Mouse (Mus musculus) kidney, adult 18-20 months (tissue): ENCODE measurements around the gene S100a2.

Experiments
- DNase-seq: peaks from one replicate; pipeline ENCODE4 v3.0.0; 2021

Gene S100a2

DNA sequence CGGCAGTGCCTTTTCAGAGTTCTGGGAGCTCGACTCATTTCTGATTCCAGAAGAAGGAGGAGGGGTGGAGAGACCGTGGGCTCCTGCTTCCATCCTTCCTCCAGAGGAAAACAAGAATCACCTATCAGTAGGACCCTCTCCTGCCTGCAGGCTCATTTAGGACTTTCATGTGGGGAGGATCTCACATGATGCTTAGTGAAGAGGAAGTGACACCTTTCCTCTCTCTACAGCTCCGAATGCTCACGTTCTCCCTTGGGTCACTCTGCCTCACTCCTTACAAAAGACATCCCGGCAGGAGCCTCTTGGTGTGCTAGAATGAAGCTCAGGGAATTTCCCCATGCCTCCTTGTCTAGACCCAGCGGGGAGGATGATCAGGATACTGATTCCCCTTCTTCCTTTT lies 31.5 kb downstream of the S100a2 start:
- no peak for DNase-seq

DNA sequence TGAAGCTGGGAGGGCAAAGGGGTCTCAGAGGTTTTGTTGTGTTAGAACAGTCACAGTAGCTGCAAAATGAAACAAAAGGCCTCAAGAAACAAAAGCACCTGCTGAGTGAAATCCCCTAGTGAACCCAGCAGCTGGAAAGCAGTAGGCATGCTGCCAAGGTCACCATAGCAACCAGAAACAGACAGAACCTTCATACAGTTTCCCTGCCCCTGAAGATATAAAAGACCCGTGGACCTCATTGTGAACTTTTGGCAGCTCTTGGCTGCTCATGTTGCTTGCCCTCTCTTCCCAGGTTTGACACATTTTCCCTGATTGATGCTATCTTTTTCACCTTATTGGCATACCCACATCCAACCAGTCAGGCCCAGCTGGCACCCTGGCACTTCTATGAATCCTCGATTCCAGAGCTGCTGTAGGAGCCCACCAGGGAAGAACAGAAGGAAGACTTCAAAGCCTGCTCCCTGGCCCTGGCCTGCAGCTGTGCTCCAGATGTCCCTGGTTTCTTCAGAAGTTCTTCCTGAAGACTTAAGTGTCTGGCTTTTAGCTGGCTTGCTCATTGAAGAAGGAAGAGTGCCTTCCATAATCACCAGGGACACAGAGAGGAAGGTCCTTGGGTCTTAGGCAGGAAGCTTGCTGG lies 33.5 kb downstream of the S100a2 start:
- DNase-seq = peak; percentile 35

DNA sequence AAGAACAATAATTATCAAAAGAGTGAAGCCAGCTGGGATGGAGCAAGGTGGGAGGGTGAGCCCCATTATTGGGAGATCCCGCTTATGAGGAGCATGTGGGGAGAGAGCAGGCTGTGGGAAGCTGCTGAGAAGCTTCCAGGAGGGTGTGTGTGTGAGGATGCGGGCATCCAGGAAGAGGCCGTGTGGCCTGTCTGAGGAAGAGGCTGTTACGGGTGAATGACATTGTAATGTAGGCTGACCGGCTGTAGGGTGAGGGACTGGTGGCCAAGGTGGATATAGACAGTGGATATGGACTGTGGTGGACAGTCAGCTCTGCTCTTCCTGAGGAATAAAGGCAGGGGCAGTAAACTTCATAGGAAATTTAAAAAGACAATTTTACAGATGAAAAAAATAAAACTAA lies 35.4 kb downstream of the S100a2 start:
- no peak for DNase-seq

DNA sequence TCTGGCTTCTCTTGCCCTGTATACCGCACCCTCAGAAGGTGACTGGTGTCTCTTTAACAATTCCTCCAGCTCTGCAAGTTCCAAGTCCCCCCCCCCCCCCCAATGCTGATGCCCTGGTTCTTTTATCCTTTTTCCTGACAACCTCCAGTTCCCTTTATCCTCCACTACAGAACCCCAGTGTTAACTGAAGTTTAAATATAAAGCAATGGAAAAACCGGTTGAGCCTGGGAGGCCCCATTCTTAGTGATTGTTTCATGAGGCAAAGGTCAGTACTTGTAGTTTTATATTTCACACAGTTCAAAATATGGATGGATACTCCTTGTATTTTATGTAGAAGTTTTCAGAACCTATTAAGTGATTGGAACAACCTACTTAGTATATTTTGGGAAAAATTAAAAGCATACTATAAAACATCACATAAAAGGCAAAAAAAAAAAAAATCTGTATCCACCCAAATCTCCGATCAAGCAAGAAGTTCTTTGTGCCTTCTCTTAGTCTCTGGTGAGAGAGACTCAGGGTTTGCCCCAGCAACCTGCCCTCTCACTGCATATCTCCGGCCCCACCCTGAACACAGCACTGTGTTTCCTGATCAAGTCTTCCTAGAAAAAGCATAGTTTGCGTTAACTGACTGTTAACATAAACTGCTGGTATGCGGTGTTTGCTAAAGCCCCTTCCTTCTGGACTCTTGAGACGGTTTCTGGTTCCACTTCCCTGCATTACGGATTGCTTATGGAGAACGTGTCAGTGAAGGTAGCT lies 36.4 kb downstream of the S100a2 start:
- DNase-seq = no peak

DNA sequence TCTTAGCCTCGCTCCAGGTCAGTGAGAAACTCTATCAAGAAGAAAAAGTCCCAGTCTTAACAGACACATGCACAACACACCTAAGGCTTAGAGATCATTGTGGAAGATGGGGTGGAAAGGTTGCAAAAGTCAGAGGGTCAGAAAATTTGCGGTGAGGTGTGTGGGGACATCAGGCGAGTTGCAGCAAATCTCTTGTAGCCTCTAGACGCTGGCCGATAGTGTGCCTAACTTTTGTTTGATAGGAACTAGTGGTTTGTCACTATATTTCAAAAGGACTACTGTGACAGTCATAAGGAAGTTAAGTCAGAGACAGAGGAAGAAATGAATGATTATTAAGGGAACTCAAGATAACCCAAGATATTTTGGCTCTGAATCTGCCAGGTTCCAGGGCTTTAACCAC lies 37.3 kb downstream of the S100a2 start:
- no peak for DNase-seq

DNA sequence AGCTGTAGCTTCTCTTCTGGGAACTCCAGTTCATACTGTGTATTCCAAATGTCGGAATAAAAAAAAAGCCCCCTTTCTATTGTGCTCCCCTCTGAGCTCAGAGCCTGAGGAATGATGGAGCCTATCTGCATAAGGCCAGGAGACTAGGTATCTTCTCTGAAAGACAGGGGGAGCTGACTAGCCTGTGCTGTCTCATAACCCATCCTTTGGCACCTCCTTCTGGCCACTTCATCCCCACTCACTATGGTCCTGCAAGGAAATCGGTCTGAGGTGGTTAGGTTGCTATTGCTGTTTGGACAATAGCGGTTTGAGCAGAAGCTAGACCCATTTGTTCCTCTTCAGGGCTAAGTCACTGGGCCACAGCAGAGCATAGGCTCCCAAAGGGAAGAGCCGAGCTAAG lies 37.8 kb downstream of the S100a2 start:
- DNase-seq = no peak

DNA sequence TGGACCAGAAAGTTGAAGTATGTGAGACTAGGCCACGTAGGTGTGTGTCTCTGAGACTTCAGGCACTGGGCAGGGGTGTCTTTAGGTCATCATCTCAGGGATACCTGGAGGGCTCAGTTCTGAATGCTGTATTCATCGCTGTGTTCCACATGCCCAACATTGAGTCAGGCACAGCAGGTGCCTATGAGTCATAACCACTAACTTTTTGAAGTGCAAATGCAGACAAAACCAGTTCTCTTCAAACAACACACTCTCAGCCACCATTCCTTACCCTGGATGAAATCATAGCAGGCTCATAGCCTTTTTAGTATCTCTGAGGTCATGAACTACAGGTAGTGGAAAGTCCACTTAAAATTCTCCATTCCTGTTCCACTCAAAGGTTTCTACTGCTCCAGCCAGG lies 39.3 kb downstream of the S100a2 start:
- DNase-seq = no peak

DNA sequence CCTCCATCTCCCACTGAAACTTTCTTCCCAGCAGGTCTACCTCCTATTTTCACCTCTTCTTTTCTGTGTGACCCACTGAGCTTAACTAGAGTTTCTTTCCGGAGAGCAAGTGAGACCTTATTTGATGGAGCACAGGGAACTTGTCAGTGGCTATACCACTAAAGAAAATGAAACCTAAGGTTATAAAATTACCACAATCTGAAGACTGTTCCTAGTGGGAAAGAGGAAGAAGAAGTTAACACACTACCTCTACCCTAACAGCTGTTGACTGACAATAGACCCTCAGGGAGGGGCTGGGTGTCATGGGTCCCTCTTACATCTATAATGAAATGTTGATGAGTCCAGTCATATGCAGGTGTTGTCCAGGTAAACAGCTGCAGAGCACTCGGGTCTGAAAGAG lies 41.9 kb downstream of the S100a2 start:
- DNase-seq = no peak

DNA sequence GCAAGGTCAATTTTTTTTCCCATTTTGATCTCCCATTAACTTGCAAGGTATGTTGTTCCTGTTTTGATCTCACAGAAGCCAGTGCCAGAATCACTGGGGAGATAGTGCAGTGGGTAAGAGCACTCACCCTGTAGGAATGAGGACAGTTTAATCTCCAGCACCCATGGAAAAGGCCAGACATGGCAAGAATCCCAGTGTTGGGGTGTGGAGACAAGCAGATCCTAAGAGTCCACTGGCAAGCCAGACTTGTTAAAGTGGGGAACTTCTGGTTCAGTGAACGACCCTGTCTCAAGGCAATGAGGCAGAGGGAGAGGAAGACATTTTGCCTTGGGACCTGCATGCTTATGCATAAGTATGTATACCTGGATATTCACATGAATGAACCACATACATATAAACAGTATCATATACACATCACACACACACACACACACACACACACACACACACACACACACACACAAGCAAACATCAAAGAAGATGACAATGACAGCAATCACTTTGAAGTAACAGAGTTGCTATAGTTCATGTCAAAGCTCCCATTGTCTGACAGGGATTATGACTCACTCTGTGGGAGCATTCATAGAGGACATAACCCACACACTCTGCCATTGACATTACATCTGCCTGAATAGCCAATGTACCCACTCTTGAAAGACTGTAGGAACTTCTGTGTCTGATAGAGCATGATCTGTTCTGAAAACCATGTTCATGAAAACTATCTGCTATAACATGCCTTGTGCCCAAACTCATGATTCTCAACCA lies 48.6 kb downstream of the S100a2 start:
- no peak for DNase-seq

DNA sequence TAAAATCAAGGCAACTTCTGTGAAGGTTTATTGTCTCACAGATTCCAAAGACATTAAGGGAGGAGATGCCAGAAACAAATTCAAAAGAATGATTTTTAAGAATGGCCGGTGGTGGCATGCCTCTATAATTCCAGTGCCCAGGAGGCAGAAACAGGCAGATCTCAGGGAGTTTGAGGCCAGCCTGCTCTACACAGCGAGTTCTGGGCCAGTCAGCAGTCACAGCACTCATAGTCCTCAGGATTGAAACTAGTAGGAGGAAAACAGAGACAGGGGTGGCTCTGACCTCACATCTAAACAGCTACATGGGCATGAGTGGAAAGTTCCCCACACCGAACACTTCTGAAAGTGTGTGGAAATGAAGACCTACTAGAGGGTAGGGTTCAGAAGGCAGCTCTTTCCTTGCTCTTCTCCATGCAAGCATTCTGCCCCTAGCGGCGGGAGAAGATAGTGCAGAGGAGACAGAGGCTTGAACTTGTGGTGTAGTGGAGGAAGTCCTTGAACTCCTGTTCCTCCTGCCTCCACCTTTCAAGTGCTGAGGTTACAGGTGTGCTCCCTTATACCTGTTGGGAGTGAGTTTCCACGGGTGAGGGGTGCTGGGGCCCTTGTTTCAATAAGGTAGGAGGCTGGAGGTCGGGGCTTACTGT lies 49.6 kb downstream of the S100a2 start:
- DNase-seq = peak; percentile 27

DNA sequence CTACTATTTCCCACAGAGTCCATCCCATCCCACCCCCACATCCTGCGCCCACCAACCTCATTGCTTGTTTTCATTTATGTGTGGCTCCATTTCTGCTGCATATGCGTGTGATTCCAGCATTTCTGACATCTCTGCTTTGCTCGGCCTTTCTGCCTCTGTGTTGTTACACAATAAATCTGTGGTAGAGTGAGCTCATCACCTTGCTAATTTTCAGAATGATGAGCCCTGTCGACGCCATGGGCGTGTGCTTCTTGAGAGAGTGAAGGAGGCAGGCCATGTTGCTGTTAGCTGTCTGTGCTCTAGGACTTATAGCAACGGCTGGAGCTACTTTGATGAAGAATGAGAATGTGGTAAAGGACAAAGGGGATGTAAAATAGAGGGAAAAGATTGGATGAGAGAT lies 50.9 kb downstream of the S100a2 start:
- DNase-seq = no peak
